Mouse (Mus musculus) forebrain, embryonic 12.5 days (tissue): ENCODE data around the gene Naa38. TPM values are rescaled to one million over a fixed set of nuclear protein-coding genes. Genes with fewer than 3 reads are reported as not detected.
A peak's percentile ranks its signal among the peaks of the same experiment; 100 is the strongest.

Experiments used
- ATAC-seq: fragments of 200-750 bp; cut with Nextera tagmentation; 2 replicates; pipeline ENCODE4 v1.8.0; 2017; ENCODE audit warnings: moderate TSS enrichment; ENCODE audit not compliant: low FRiP score
- H3K27ac ChIP-seq: fragments of 300-500 bp; sonication (generic); 2 replicates; pipeline ENCODE4 v1.5.1; 2016; ENCODE audit warnings: mild to moderate bottlenecking
- H3K27me3 ChIP-seq: fragments of 300-500 bp; sonication (generic); 2 replicates; pipeline ENCODE4 v1.6.1; 2016; ENCODE audit warnings: mild to moderate bottlenecking
- H3K36me3 ChIP-seq: fragments of 300-500 bp; sonication (generic); replicated peaks from 2 replicates; pipeline ENCODE4 v1.6.1; 2016; ENCODE audit warnings: mild to moderate bottlenecking
- H3K4me1 ChIP-seq: fragments of 300-500 bp; sonication (generic); 2 replicates; pipeline ENCODE4 v1.6.1; 2016
- H3K4me2 ChIP-seq: fragments of 300-500 bp; sonication (generic); 2 replicates; pipeline ENCODE4 v1.6.1; 2016; ENCODE audit warnings: mild to moderate bottlenecking, moderate library complexity
- H3K4me3 ChIP-seq: fragments of 300-500 bp; sonication (generic); replicated peaks from 2 replicates; pipeline ENCODE4 v1.5.1; 2016; ENCODE audit warnings: mild to moderate bottlenecking
- H3K9ac ChIP-seq: fragments of 300-500 bp; sonication (generic); 2 replicates; pipeline ENCODE4 v1.6.1; 2016; ENCODE audit warnings: mild to moderate bottlenecking
- H3K9me3 ChIP-seq: fragments of 300-500 bp; sonication (generic); 2 replicates; pipeline ENCODE4 v1.6.1; 2016
- WGBS: fragments of 180-500 bp; shearing (Covaris S2); methylation state at CpG from one replicate; pipeline ENCODE4 v1.1.7; 2016; 5-methylcytosine and 5-hydroxymethylcytosine counted together
- polyA plus RNA-seq: library from polyadenylated mRNA; unstranded; fragments of >200 nt; fragmentation: Nextera tagmentation; extraction: Ambion mirVana; gene quantifications from 2 replicates; pipeline ENCODE4 v1.2.1, GENCODE M21; 2016

Gene Naa38
- polyA plus RNA-seq, 1 experiment from 2014 or later = 103 TPM

GRCm38 (mm10) chr11:69419813-69420553 is 24.7 kb downstream of the Naa38 start:
- under 1% methylated on average over 31 of the region's 31 CpGs for WGBS
- no peaks in the 10 kb centered on the region for H3K9me3 ChIP-seq
- peak overlapping the region; percentile 99; the same call in 1 of the 2 replicates for H3K27ac ChIP-seq
- no peak for ATAC-seq
- peak overlapping the region; percentile 95 for H3K4me2 ChIP-seq
- peaks cover 51% of the 10 kb centered on the region for H3K4me1 ChIP-seq
- peak overlapping the region; percentile 66 for H3K4me3 ChIP-seq
- H3K36me3 ChIP-seq = no peaks in the 10 kb centered on the region
- H3K9ac ChIP-seq = peak overlapping the region; percentile 53
- H3K27me3 ChIP-seq = peaks cover 38% of the 10 kb centered on the region

- Histone ChIP-seq H3K4me1 (peaks cover 49% of the 10 kb centered on the region), H3K9me3 (no peaks in the 10 kb centered on the region), H3K4me2 (peak overlapping the region; percentile 95), H3K4me3 (peak overlapping the region; percentile 66), H3K27me3 (peaks cover 38% of the 10 kb centered on the region), H3K27ac (no peak overlapping the region), H3K9ac (peak overlapping the region; percentile 53), H3K36me3 (no peaks in the 10 kb centered on the region)
- no peak for ATAC-seq
- 9% methylated on average over 10 of the region's 10 CpGs for WGBS
Observed at GRCm38 (mm10) chr11:69420554-69421000, 25.3 kb downstream of the Naa38 start.

- H3K9me3 ChIP-seq = no peaks in the 10 kb centered on the region
- peak overlapping the region; percentile 21; the same call in 1 of the 2 replicates for H3K4me2 ChIP-seq
- peak overlapping the region; percentile 53 for H3K9ac ChIP-seq
- ATAC-seq = no peak
- H3K27me3 ChIP-seq = peaks cover 38% of the 10 kb centered on the region
- H3K4me1 ChIP-seq = peaks cover 49% of the 10 kb centered on the region
- H3K36me3 ChIP-seq = no peaks in the 10 kb centered on the region
- no peak overlapping the region for H3K27ac ChIP-seq
- 12% methylated on average over 25 of the region's 25 CpGs for WGBS
- no peak overlapping the region for H3K4me3 ChIP-seq
Observed at GRCm38 (mm10) chr11:69421131-69421977, 26.1 kb downstream of the Naa38 start.

- Histone ChIP-seq H3K9me3 (no peaks in the 10 kb centered on the region), H3K4me2 (no peak overlapping the region), H3K27me3 (peaks cover 38% of the 10 kb centered on the region), H3K36me3 (no peaks in the 10 kb centered on the region), H3K4me3 (no peak overlapping the region), H3K27ac (no peak overlapping the region), H3K4me1 (peaks cover 36% of the 10 kb centered on the region), H3K9ac (no peak overlapping the region)
- 94% methylated on average over 10 of the region's 10 CpGs for WGBS
- ATAC-seq = no peak
Observed at GRCm38 (mm10) chr11:69422842-69423241, 27.6 kb downstream of the Naa38 start.

GRCm38 (mm10) chr11:69423885-69424284 is 28.6 kb downstream of the Naa38 start:
- Histone ChIP-seq H3K27me3 (peaks cover 38% of the 10 kb centered on the region), H3K36me3 (no peaks in the 10 kb centered on the region), H3K9ac (no peak overlapping the region), H3K4me2 (no peak overlapping the region), H3K4me1 (peaks cover 27% of the 10 kb centered on the region), H3K27ac (no peak overlapping the region), H3K9me3 (no peaks in the 10 kb centered on the region), H3K4me3 (no peak overlapping the region)
- ATAC-seq = no peak
- WGBS = 79% methylated on average over 6 of the region's 6 CpGs

- 66% methylated on average over 2 of the region's 2 CpGs for WGBS
- Histone ChIP-seq H3K4me1 (peaks cover 5% of the 10 kb centered on the region), H3K9me3 (no peaks in the 10 kb centered on the region)
Observed at GRCm38 (mm10) chr11:69426246-69426645, 31.0 kb downstream of the Naa38 start.

GRCm38 (mm10) chr11:69428751-69429150 is 33.5 kb downstream of the Naa38 start:
- WGBS = 30% methylated on average over 4 of the region's 4 CpGs

More at GRCm38 (mm10) chr11:69426246-69426645, 31.0 kb downstream of the Naa38 start:
- no peak overlapping the region for H3K9ac ChIP-seq
- no peak overlapping the region for H3K4me3 ChIP-seq
- no peaks in the 10 kb centered on the region for H3K36me3 ChIP-seq
- no peak overlapping the region for H3K27ac ChIP-seq
- H3K4me2 ChIP-seq = no peak overlapping the region
- no peak for ATAC-seq
- H3K27me3 ChIP-seq = peaks cover 29% of the 10 kb centered on the region

GRCm38 (mm10) chr11:69429313-69429712 is 34.0 kb downstream of the Naa38 start:
- peaks cover 5% of the 10 kb centered on the region; the same call in 1 of the 2 replicates for H3K4me1 ChIP-seq
- H3K4me2 ChIP-seq = no peak overlapping the region
- no peaks in the 10 kb centered on the region for H3K36me3 ChIP-seq
- WGBS = 68% methylated on average over 2 of the region's 2 CpGs
- no peak overlapping the region for H3K9ac ChIP-seq
- H3K27ac ChIP-seq = no peak overlapping the region
- no peak for ATAC-seq
- H3K27me3 ChIP-seq = peaks cover 6% of the 10 kb centered on the region; the same call in 1 of the 2 replicates
- no peak overlapping the region; the same call in 1 of the 2 replicates for H3K4me3 ChIP-seq
- H3K9me3 ChIP-seq = no peaks in the 10 kb centered on the region

More at GRCm38 (mm10) chr11:69428751-69429150, 33.5 kb downstream of the Naa38 start:
- no peak overlapping the region for H3K27ac ChIP-seq
- H3K4me2 ChIP-seq = no peak overlapping the region
- no peak for ATAC-seq
- H3K9me3 ChIP-seq = no peaks in the 10 kb centered on the region
- no peaks in the 10 kb centered on the region for H3K36me3 ChIP-seq
- no peak overlapping the region for H3K9ac ChIP-seq
- no peak overlapping the region for H3K4me3 ChIP-seq
- peaks cover 9% of the 10 kb centered on the region; the same call in 1 of the 2 replicates for H3K27me3 ChIP-seq
- peaks cover 5% of the 10 kb centered on the region; the same call in 1 of the 2 replicates for H3K4me1 ChIP-seq

GRCm38 (mm10) chr11:69430631-69431030 is 35.3 kb downstream of the Naa38 start:
- no peak overlapping the region for H3K27ac ChIP-seq
- 88% methylated on average over 15 of the region's 15 CpGs for WGBS
- H3K9ac ChIP-seq = no peak overlapping the region
- no peaks in the 10 kb centered on the region for H3K36me3 ChIP-seq
- H3K9me3 ChIP-seq = no peaks in the 10 kb centered on the region
- no peak for ATAC-seq
- H3K4me2 ChIP-seq = no peak overlapping the region
- H3K4me3 ChIP-seq = no peak overlapping the region
- H3K27me3 ChIP-seq = 0 out of 2 replicates have a peak, but pooled peaks cover 5% of the 10 kb centered on the region
- H3K4me1 ChIP-seq = peaks cover 5% of the 10 kb centered on the region; the same call in 1 of the 2 replicates

- no peaks in the 10 kb centered on the region for H3K36me3 ChIP-seq
- H3K4me1 ChIP-seq = peaks cover 5% of the 10 kb centered on the region; the same call in 1 of the 2 replicates
- peak; percentile 80 for ATAC-seq
- 0 out of 2 replicates have a peak, but pooled peaks cover 5% of the 10 kb centered on the region for H3K27me3 ChIP-seq
- H3K27ac ChIP-seq = no peak overlapping the region
- no peaks in the 10 kb centered on the region for H3K9me3 ChIP-seq
- 35% methylated on average over 11 of the region's 11 CpGs for WGBS
- no peak overlapping the region for H3K9ac ChIP-seq
- no peak overlapping the region for H3K4me2 ChIP-seq
- no peak overlapping the region for H3K4me3 ChIP-seq
Observed at GRCm38 (mm10) chr11:69431829-69432639, 36.7 kb downstream of the Naa38 start.

GRCm38 (mm10) chr11:69432640-69432982 is 37.3 kb downstream of the Naa38 start:
- no peak overlapping the region for H3K9ac ChIP-seq
- H3K4me2 ChIP-seq = no peak overlapping the region
- no peak overlapping the region for H3K27ac ChIP-seq
- WGBS = 76% methylated on average over 11 of the region's 11 CpGs
- no peaks in the 10 kb centered on the region for H3K9me3 ChIP-seq
- ATAC-seq = 0 out of 2 replicates have a peak, but pooled peaks have one; percentile 17
- H3K4me3 ChIP-seq = no peak overlapping the region
- H3K27me3 ChIP-seq = 0 out of 2 replicates have a peak, but pooled peaks cover 5% of the 10 kb centered on the region
- H3K36me3 ChIP-seq = no peaks in the 10 kb centered on the region
- H3K4me1 ChIP-seq = peaks cover 5% of the 10 kb centered on the region; the same call in 1 of the 2 replicates
